Mouse (Mus musculus) MEL (cell line): ENCODE results near the gene Tekt1. TPM values are rescaled to one million over a fixed set of nuclear protein-coding genes. Genes with fewer than 3 reads are reported as not detected.
"Not testable (repeated sequence)": the region's sequence is repeated elsewhere in the genome, so short reads cannot be mapped to it uniquely, and the experiment has no call there.

Source experiments
- DNase-seq: peaks from one replicate; pipeline ENCODE4 v3.0.0; 2011; ENCODE audit warnings: low read depth, low spot score
- H3K27ac ChIP-seq: 2 replicates; pipeline ENCODE4 v1.5.1; 2012; ENCODE audit warnings: low read depth, mild to moderate bottlenecking, control low read depth, low read length, moderate library complexity; ENCODE audit not compliant: control insufficient read depth
- H3K27me3 ChIP-seq, 2 experiments: fragments of 150-350 bp in 1 of 2; sonication (generic) in 1 of 2; 2 replicates each; pipeline ENCODE4 v1.6.1; 2012; ENCODE audit warnings: low read length in 2 of 2, mild to moderate bottlenecking in 2 of 2, improper control_type of control experiment in 1 of 2, moderate library complexity in 1 of 2; ENCODE audit not compliant: insufficient read depth in 2 of 2, control insufficient read depth in 1 of 2
- H3K36me3 ChIP-seq, 2 experiments: 2 replicates each; pipeline ENCODE4 v1.6.1; 2012 to 2014; ENCODE audit warnings: low read length in 2 of 2, improper control_type of control experiment in 1 of 2, inconsistent platforms in 1 of 2, mild to moderate bottlenecking in 1 of 2; ENCODE audit not compliant: insufficient read depth in 2 of 2, control insufficient read depth in 1 of 2
- H3K4me1 ChIP-seq, 2 experiments: fragments of 150-350 bp in 1 of 2; sonication (generic) in 1 of 2; 2 replicates each; pipeline ENCODE4 v1.6.1; 2012; ENCODE audit warnings: low read length in 2 of 2, improper control_type of control experiment in 1 of 2, mild to moderate bottlenecking in 1 of 2; ENCODE audit not compliant: insufficient read depth in 2 of 2, control insufficient read depth in 1 of 2
- H3K4me3 ChIP-seq, 2 experiments: fragments of 150-350 bp in 1 of 2; sonication (generic) in 1 of 2; 2 replicates each; pipeline ENCODE4 v1.5.1; 2012; ENCODE audit warnings: low read depth in 2 of 2, low read length in 2 of 2, mild to moderate bottlenecking in 2 of 2, moderate library complexity in 2 of 2, control low read depth in 1 of 2, improper control_type of control experiment in 1 of 2; ENCODE audit not compliant: control insufficient read depth in 1 of 2, insufficient read depth in 1 of 2
- H3K79me2 ChIP-seq: 2 replicates; pipeline ENCODE4 v1.6.1; 2012; ENCODE audit warnings: mild to moderate bottlenecking, low read length, moderate library complexity; ENCODE audit not compliant: control insufficient read depth, poor library complexity, insufficient read depth
- H3K9ac ChIP-seq: 2 replicates; pipeline ENCODE4 v1.6.1; 2012; ENCODE audit warnings: low read depth, mild to moderate bottlenecking, control low read depth, low read length, moderate library complexity; ENCODE audit not compliant: control insufficient read depth, poor library complexity, severe bottlenecking
- H3K9me3 ChIP-seq: fragments of 150-350 bp; sonication (generic); replicated peaks from 2 replicates; pipeline ENCODE4 v1.6.1; 2012; ENCODE audit warnings: mild to moderate bottlenecking, low read length, improper control_type of control experiment, moderate library complexity; ENCODE audit not compliant: insufficient read depth
- BHLHE40 ChIP-seq: IDR thresholded peaks from 2 replicates; pipeline ENCODE4 v1.6.1; 2012; ENCODE audit warnings: low read depth, mild to moderate bottlenecking, inconsistent platforms, low read length, improper control_type of control experiment, borderline replicate concordance
- CTCF ChIP-seq, 3 experiments: IDR thresholded peaks in 2 of 3; conservative IDR thresholded peaks in 1 of 3; 2 replicates each; pipeline ENCODE4 v1.5.1; 2011 to 2012; ENCODE audit warnings: low read length in 3 of 3, low read depth in 2 of 3, mild to moderate bottlenecking in 2 of 3, improper control_type of control experiment in 1 of 3, inconsistent platforms in 1 of 3, mixed read lengths in 1 of 3, moderate library complexity in 1 of 3; ENCODE audit not compliant: control insufficient read depth in 1 of 3, insufficient read depth in 1 of 3, poor library complexity in 1 of 3, severe bottlenecking in 1 of 3
- ELF1 ChIP-seq: IDR thresholded peaks from 2 replicates; pipeline ENCODE4 v1.6.1; 2014; ENCODE audit warnings: low read depth, mild to moderate bottlenecking, inconsistent platforms, low read length, improper control_type of control experiment, moderate library complexity
- EP300 ChIP-seq, 2 experiments: IDR thresholded peaks; 2 replicates each; pipeline ENCODE4 v1.6.1; 2011; ENCODE audit warnings: improper control_type of control experiment in 2 of 2, low read length in 2 of 2, low read depth in 1 of 2, mild to moderate bottlenecking in 1 of 2
- ETS1 ChIP-seq: IDR thresholded peaks from 2 replicates; pipeline ENCODE4 v1.6.1; 2012; ENCODE audit warnings: low read depth, mild to moderate bottlenecking, inconsistent platforms, low read length, improper control_type of control experiment, moderate library complexity
- GATA1 ChIP-seq: IDR thresholded peaks from 2 replicates; pipeline ENCODE4 v1.6.1; 2011; ENCODE audit warnings: low read depth, low read length, improper control_type of control experiment
- MEF2A ChIP-seq: IDR thresholded peaks from 2 replicates; pipeline ENCODE4 v1.6.1; 2014; ENCODE audit warnings: low read depth, mild to moderate bottlenecking, inconsistent platforms, low read length, improper control_type of control experiment; ENCODE audit not compliant: poor library complexity, insufficient replicate concordance, severe bottlenecking; ENCODE audit errors: extremely low read depth
- MYB ChIP-seq: IDR thresholded peaks from 2 replicates; pipeline ENCODE4 v1.6.1; 2011; ENCODE audit warnings: mild to moderate bottlenecking, low read depth, low read length, improper control_type of control experiment
- POLR2A ChIP-seq, 2 experiments: IDR thresholded peaks; 2 replicates each; pipeline ENCODE4 v1.6.1; 2011 to 2012; ENCODE audit warnings: low read length in 2 of 2, mild to moderate bottlenecking in 2 of 2, control low read depth in 1 of 2, improper control_type of control experiment in 1 of 2, low read depth in 1 of 2, moderate library complexity in 1 of 2; ENCODE audit not compliant: control insufficient read depth in 1 of 2, insufficient read depth in 1 of 2, poor library complexity in 1 of 2
- RAD21 ChIP-seq: IDR thresholded peaks from 2 replicates; pipeline ENCODE4 v1.6.1; 2011; ENCODE audit warnings: mild to moderate bottlenecking, low read depth, low read length, improper control_type of control experiment
- SIN3A ChIP-seq: IDR thresholded peaks from 2 replicates; pipeline ENCODE4 v1.6.1; 2012; ENCODE audit warnings: low read length, improper control_type of control experiment, inconsistent platforms
- SMC3 ChIP-seq: IDR thresholded peaks from 2 replicates; pipeline ENCODE4 v1.6.1; 2011; ENCODE audit warnings: low read depth, low read length, improper control_type of control experiment
- TAL1 ChIP-seq: IDR thresholded peaks from 2 replicates; pipeline ENCODE4 v1.6.1; 2012; ENCODE audit warnings: mild to moderate bottlenecking, inconsistent platforms, low read length, moderate library complexity, mixed read lengths
- USF1 ChIP-seq: IDR thresholded peaks from 2 replicates; pipeline ENCODE4 v1.6.1; 2014; ENCODE audit warnings: low read depth, mild to moderate bottlenecking, inconsistent platforms, low read length, improper control_type of control experiment, moderate library complexity
- ZC3H11A ChIP-seq: IDR thresholded peaks from 2 replicates; pipeline ENCODE4 v1.6.1; 2012; ENCODE audit warnings: low read depth, mild to moderate bottlenecking, inconsistent platforms, low read length, improper control_type of control experiment
- polyA plus RNA-seq, 2 experiments: library from polyadenylated mRNA; stranded (reverse) in 1 of 2; unstranded in 1 of 2; fragments of >175 nt in 1 of 2; fragments of >200 nt in 1 of 2; gene quantifications; 2 replicates each; pipeline versions ENCODE4 v1.2.1 to v1.2.4; 2012; ENCODE audit warnings: low replicate concordance in 2 of 2, low read depth in 1 of 2; ENCODE audit not compliant: insufficient read length in 2 of 2, insufficient read depth in 1 of 2, missing spikeins in 1 of 2
- total RNA-seq: library from RNA; depleted of rRNA; stranded (reverse); fragments of 300-350 nt; gene quantifications from 2 replicates; pipeline ENCODE4 v1.2.3, GENCODE M21; 2012

Tekt1 gene
- total and polyA plus RNA-seq, 3 experiments, result not detected

DNA sequence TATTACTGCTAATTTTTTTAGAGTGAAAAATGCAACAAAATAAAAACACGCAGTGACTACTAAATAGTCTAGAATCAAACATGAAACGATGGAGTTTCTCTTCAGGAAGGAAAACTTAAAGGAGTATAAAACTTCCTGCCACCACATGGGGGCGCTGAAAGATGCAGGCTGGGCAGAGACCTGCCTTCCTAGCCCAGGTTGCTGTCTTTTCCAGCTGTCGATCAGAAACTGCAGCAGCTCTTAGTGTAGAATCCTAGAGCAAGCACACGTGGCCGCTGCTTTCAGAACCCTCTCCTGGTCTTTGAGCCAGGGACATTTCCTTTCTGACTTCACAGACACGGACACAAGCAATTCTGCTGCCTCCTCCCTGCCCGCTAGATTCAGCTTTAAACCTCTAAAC is 18.3 kb downstream of the Tekt1 start:
- TF ChIP-seq SIN3A, result peak; percentile 48; the same call in 1 of the 2 replicates
- peak; percentile 17; the same call in 1 of the 2 replicates for TF ChIP-seq USF1
- TF ChIP-seq GATA1, result no peak
- 0 out of 2 replicates have a peak, but pooled peaks have one; percentile 15 for TF ChIP-seq ELF1
- TF ChIP-seq SMC3, result peak; percentile 91
- no peak for TF ChIP-seq EP300 (IDR thresholded peaks at IDR 0.05; ENCODE audit: low read depth in 1 of 2, low read length in 2 of 2)
- TF ChIP-seq ZC3H11A, result peak; percentile 87
- TF ChIP-seq CTCF (IDR thresholded peaks at IDR 0.05 in 2 of 3, conservative IDR thresholded peaks at IDR 0.05 in 1 of 3; ENCODE audit: control insufficient read depth in 1 of 3, insufficient read depth in 1 of 3, low read depth in 2 of 3, low read length in 3 of 3, poor library complexity in 1 of 3, severe bottlenecking in 1 of 3), result peak; percentile 67 to 83 (median 81)
- TF ChIP-seq MYB, result no peak
- TF ChIP-seq RAD21, result peak; percentile 82

GRCm38 (mm10) chr11:72343238-72343625 is 19.0 kb downstream of the Tekt1 start:
- not testable (repeated sequence) for H3K4me1 ChIP-seq, H3K79me2 ChIP-seq, H3K4me3 ChIP-seq, DNase-seq, H3K27me3 ChIP-seq, H3K27ac ChIP-seq, H3K9ac ChIP-seq, H3K36me3 ChIP-seq, H3K9me3 ChIP-seq

More for the DNA sequence above, 18.3 kb downstream of the Tekt1 start:
- Histone ChIP-seq H3K79me2 (no peaks in the 10 kb centered on the region), H3K36me3 (no peaks in the 10 kb centered on the region), H3K27me3 (peaks cover 3 to 4% of the 10 kb centered on the region in 2 experiments), H3K27ac (no peak overlapping the region), H3K4me1 (no peaks in the 10 kb centered on the region), H3K9ac (peak overlapping the region; percentile 29; the same call in 1 of the 2 replicates), H3K9me3 (no peaks in the 10 kb centered on the region), H3K4me3 (peak overlapping the region in 1 of 2 experiments; percentile 33; a peak in 1 of 4 replicates)
- peak; percentile 88 for DNase-seq

DNA sequence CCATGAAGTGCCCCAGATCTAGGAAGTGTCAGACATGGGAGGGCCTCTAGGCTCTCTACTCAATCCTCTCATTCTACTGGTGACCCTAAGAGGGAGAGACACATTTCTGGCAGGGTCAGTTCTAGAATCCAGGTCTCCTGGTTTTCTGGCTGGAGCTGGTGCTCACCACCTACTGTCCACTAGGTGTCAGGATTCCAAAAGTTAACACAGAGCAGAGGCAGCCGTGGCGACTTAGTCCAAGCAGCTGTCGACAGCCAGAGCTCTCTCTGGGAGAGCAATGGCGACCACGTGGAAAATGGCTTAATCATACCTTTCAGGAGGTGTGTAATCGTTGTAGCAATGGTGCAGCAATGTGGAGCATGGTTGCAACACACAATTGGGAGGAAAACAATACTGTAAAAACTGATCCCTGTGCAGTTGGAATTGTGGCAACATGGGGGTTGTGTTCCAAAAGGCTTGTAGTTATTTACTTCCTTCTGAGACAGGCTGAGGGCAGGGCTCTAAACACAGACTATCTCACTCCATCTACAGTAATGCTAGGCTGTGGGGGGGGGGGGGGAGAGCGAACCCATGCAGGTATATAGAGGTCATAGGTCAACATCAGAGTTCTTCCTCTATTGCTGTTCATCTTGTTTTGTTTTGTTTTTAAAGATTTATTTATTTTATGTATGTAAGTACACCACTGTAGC is 19.5 kb downstream of the Tekt1 start:
- H3K79me2 ChIP-seq, result no peaks in the 10 kb centered on the region

More for the DNA sequence above, 19.5 kb downstream of the Tekt1 start:
- H3K9me3 ChIP-seq, result no peaks in the 10 kb centered on the region
- no peak overlapping the region for H3K9ac ChIP-seq
- no peak overlapping the region for H3K4me3 ChIP-seq
- H3K4me1 ChIP-seq, result no peaks in the 10 kb centered on the region
- no peak for DNase-seq
- no peaks in the 10 kb centered on the region for H3K36me3 ChIP-seq
- no peak overlapping the region for H3K27ac ChIP-seq
- TF ChIP-seq ZC3H11A (no peak), MYB (no peak), BHLHE40 (no peak), CTCF (IDR thresholded peaks at IDR 0.05 in 2 of 3, conservative IDR thresholded peaks at IDR 0.05 in 1 of 3; ENCODE audit: control insufficient read depth in 1 of 3, insufficient read depth in 1 of 3, low read depth in 2 of 3, low read length in 3 of 3, poor library complexity in 1 of 3, severe bottlenecking in 1 of 3) (no peak), POLR2A (IDR thresholded peaks at IDR 0.05; ENCODE audit: control insufficient read depth in 1 of 2, insufficient read depth in 1 of 2, low read depth in 1 of 2, low read length in 2 of 2, poor library complexity in 1 of 2) (no peak), SIN3A (no peak), MEF2A (no peak), ETS1 (no peak), TAL1 (no peak)
- TF ChIP-seq, all 39 proteins: peak for 0
- H3K27me3 ChIP-seq, result peaks cover 5 to 7% of the 10 kb centered on the region in 2 experiments
